Mouse (Mus musculus) induced T-regulatory cell, adult 2 months (primary cell): ENCODE results near the gene Gga1.

Source experiments
- DNase-seq: peaks from one replicate; pipeline ENCODE4 v3.0.0-alpha.2; 2012; ENCODE audit warnings: low read depth

Gga1 gene

GRCm38 (mm10) chr15:78876991-78877809, at the start of gene Gga1:
TSS of gene Gga1 (plus strand) at chr15:78877190.
- DNase-seq: peak; percentile 99

DNA sequence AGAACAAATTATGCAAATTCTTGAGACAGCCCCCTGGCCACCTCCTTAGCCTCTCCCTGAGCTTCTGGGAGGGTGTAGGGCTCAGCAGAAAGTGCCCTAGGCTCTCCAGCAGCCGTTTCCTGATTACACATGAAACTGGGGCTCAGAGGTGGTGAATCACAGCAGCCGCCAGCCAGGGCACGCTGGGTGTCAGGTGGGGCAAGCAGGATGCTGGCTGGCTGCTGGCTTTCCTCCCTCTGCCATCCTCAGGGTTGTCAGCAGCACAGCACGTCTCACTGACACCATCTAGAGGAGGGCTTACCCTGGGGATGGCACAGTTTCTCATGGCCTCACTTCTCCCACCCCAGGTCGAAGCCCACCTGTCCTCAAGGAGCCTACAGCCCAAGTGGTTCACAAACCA, 48.7 kb upstream of the Gga1 start:
- peak; percentile 69 for DNase-seq

DNA sequence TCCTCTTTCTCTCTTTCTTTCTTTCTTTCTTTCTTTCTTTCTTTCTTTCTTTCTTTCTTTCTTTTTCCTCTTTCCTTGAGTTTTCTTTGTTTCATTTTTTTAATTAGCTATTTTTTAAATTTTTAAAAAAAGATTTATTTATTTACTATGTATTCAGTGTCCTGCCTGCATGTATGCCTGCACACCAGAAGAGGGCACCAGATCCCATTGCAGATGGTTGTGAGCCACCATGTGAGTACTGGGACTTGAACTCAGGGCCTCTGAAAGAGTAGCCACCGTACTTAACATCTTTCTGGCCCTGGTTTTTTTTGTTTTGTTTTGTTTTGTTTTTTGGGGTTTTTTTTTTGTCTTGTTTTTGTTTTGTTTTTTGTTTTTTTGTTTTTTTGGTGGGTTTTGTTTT, 47.4 kb upstream of the Gga1 start:
- no peak for DNase-seq

- no peak for DNase-seq
Observed at GRCm38 (mm10) chr15:78830742-78831719, 46.0 kb upstream of the Gga1 start.

DNA sequence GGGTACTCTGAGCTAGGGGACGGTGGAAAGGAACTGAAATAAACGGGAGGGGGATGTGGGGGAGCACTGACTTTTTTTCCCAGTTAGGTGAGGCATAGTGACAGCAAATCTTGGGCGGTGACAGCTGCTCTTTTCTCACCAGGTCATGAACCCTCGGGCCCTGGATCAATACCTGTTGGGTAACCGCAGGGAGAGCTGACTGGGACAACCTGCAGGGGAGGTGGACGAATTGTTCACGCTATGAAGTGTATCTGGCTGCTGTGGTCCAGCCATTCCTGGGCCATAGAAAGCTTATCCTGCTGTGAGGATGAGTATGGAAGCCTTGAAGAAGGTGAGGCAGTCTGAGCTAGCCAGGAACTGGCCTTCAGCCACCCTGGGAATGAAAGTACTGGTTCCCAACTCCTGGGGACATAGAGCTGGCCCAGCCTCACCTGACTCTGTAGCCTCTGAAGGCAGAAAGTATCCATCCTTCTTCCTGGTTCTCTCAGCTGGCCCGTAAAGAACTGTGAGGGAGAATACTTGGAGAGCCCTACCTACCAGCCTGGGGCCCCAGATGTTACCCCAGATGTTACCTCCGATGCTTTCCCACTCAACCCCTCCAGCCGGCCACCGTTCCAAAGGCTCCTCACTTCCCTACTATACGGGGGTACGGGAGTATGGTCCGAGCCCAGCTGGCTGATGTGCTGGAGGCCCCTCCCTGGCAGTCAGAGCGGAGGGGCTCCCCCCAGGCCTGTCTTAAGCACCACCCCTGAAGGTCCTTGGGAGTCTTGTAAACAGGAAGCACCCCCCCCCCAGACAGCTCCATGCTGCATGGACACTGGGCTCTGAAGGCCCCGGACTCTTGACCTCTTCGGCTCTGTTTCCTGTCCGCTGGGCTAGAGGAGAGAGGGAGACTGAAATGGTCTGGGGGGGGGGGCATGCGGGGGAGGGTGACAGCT, 45.0 kb upstream of the Gga1 start:
- DNase-seq: no peak

DNA sequence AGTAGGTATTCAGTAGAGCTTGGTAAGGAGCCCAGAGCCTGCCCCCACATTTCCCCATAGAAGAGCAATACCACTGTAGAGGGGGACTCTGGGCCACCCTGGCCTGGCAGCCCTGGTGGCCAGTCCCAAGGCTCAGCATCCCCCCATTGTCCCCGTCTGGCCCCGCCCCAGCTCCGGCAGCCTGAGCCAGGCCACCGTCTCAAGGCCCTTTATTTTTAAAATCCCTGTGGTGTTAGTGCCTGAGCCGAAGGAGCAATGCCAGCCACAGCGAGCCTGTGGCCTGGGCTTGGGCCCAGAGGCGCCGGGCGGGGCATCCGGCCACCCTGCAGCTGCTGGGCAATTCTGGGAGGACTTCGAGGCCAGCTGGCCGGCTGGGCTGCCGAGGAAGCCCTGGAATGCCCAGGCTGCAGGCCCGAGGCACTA, 44.3 kb upstream of the Gga1 start:
- no peak for DNase-seq

DNA sequence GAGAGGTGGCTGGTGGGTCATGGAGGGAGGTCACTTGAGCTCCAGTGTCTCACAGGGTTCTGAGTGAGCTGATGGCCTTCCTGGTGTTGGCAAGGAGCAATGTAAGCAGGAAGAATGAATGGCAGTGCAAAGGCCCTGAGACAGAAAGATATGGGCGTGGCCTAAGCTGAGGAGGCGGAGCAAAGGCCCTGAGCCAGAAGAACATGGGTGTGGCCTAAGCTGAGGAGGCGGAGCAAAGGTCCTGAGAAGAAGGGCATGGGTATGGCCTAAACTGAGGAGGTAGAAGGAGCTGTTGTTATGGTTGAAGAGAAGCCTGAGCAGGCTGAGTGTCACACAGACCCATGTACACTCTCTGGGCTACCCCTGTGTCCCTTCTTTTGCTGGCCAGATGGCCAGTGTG, 43.4 kb upstream of the Gga1 start:
- DNase-seq: peak; percentile 48

- DNase-seq: no peak
Observed at GRCm38 (mm10) chr15:78834233-78835005, 42.6 kb upstream of the Gga1 start.

DNA sequence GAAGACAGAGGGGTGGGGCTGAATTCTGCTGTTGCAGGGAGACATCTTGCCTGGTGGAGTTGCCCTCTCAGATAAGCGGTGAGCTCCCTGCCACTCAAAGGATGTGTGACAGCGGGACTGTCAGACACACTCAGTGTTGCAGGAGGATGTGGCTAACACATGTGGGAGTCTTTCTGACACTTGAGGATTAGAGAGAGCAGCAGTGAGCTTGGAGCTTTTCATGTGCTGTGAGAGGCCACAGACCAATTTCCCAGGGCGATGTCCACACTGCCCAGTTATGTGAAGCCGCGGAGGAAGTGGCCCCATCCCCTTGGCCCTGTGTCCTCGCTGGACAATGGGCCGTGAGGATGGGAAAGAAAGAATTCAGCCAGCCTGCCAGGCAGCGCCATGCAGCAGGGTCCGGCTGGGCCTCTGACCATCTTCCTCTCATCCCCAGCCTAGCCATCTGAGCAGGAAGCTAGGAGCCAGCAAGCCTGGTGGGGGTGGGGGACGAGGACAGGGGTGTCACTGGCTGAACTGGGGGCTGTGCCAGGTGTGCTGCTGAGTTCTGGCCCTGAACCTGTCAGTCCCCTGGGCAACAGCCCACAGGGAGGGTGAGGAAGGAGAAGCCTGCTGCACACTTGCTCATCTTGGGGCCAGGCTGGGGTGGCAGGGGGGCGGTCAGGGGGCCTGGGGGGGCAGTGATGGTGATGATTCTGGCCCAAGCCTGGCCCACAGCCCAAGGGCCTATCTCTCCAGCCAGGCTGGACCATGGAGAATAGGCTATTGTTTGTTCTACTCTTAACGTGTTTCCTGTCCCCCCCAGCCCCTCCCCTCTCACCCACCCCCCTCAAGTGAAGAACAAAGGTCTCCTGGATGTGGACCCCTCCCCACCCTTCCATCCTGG, 41.5 kb upstream of the Gga1 start:
- peak; percentile 79 for DNase-seq

GRCm38 (mm10) chr15:78836086-78836621, 40.8 kb upstream of the Gga1 start:
- no peak for DNase-seq

GRCm38 (mm10) chr15:78839744-78840143, 37.2 kb upstream of the Gga1 start:
- DNase-seq: no peak

- DNase-seq: no peak
Observed at GRCm38 (mm10) chr15:78840241-78840640, 36.7 kb upstream of the Gga1 start.

DNA sequence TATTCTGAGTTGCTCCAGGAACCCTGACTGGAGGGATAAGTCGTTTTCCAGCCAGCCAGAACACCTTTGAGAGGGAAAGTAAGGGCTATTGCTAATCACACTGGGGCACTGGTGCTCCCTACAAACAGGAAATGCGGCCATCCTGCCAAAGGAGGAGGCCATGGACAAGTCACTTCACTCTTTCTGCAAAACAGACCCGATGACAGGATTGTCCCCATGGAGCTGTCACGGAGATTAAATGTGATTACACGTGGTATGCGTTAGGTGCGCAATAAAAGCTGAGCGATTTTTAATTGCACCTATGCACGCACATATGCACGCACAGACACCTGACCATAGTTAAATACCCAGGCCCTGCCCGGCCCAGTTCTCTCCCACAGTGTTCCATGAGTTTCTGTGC, 36.2 kb upstream of the Gga1 start:
- DNase-seq: no peak

GRCm38 (mm10) chr15:78841161-78841790, 35.7 kb upstream of the Gga1 start:
- no peak for DNase-seq

GRCm38 (mm10) chr15:78842371-78843163, 34.4 kb upstream of the Gga1 start, which contains the start of gene Cdc42ep1:
TSS of gene Cdc42ep1 (plus strand) at chr15:78842624.
- peak; percentile 47 for DNase-seq

DNA sequence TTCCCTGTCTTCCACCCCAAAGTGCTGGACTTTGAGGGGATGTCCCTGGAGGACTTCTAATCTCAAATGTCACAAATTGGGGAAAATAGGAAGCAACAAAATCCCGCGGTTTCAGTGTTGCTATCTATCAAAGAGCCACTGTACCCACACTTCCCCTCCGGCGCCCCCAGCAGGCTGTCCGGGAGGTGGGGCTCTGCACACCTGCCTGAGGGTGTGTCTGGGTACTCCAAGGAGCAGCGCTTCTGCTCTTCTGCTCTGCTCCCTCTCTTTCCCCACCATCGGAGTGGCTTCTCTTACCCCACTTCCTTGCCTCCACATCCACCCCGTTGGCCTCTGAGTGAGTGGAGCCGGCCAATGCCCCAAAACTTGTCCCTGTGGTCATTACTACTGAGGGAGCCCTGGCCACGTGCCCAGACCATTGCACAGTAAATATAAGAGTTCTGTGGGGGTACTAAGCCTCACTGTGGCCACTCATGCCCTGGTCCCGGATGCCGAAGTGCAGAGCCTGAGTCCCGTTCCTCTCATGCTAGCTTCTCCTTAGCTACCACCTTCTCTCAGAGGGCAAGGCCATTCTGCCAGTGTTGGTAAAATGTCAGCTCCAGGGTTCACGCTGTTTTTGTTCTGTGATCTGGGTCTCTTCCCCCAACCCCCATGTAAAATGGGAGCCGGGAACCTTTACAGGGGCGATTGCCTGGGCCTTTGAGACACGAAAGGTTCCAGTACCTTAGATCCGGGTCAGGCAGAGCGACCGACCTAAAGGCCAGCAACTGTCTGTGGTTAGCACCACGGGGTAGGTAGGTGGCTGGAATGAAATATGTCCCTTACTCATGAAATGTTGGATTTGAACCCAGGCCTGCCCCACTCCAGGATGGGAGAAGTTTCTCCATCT, 33.2 kb upstream of the Gga1 start:
- DNase-seq: peak; percentile 46

- DNase-seq: no peak
Observed at GRCm38 (mm10) chr15:78844791-78845190, 32.2 kb upstream of the Gga1 start.
